Mouse (Mus musculus): ENCODE results near the gene 4930556J24Rik.
"Not testable (repeated sequence)": the region's sequence is repeated elsewhere in the genome, so short reads cannot be mapped to it uniquely, and the experiment has no call there.

The 4930556J24Rik gene

GRCm38 (mm10) chr11:3973081-3973480, 3.5 kb downstream of the 4930556J24Rik start:
- DNase-seq (ENCODE audit: low spot score in 2 of 2), result no peak

GRCm38 (mm10) chr11:3970361-3970760, 6.2 kb downstream of the 4930556J24Rik start:
- no peak for DNase-seq (ENCODE audit: low spot score in 2 of 2)

GRCm38 (mm10) chr11:3969837-3970236, 6.7 kb downstream of the 4930556J24Rik start:
- no peak for DNase-seq (ENCODE audit: low spot score in 2 of 2)

GRCm38 (mm10) chr11:3964416-3965172, 12.0 kb downstream of the 4930556J24Rik start:
- DNase-seq (ENCODE audit: low spot score in 2 of 2), result no peak

GRCm38 (mm10) chr11:3963610-3964415, 12.8 kb downstream of the 4930556J24Rik start, which contains the start of gene Pes1:
Gene Pes1 (plus strand): TSS chr11:3963975.
- DNase-seq (ENCODE audit: low spot score in 2 of 2), result peak; percentile 75 to 79

- no peak for DNase-seq (ENCODE audit: low spot score in 2 of 2)
These were observed 13.4 kb downstream of the 4930556J24Rik start for GRCm38 (mm10) chr11:3963155-3963554.

- DNase-seq (ENCODE audit: low spot score in 2 of 2), result no peak
These were observed 14.8 kb downstream of the 4930556J24Rik start for GRCm38 (mm10) chr11:3961761-3962160.

GRCm38 (mm10) chr11:3960901-3961300, 15.7 kb downstream of the 4930556J24Rik start:
- DNase-seq (ENCODE audit: low spot score in 2 of 2), result no peak

GRCm38 (mm10) chr11:3955371-3955770, 21.2 kb downstream of the 4930556J24Rik start:
- not testable (repeated sequence) for DNase-seq (ENCODE audit: low spot score in 2 of 2)

- not testable (repeated sequence) for DNase-seq (ENCODE audit: low spot score in 2 of 2)
These were observed 21.7 kb downstream of the 4930556J24Rik start for GRCm38 (mm10) chr11:3954876-3955275.

- DNase-seq (ENCODE audit: low spot score in 2 of 2), result no peak
These were observed 30.2 kb downstream of the 4930556J24Rik start for GRCm38 (mm10) chr11:3946386-3946785.

- no peak for DNase-seq (ENCODE audit: low spot score in 2 of 2)
These were observed 35.2 kb downstream of the 4930556J24Rik start for GRCm38 (mm10) chr11:3941371-3941770.

- DNase-seq (ENCODE audit: low spot score in 2 of 2), result no peak
These were observed 39.2 kb downstream of the 4930556J24Rik start for GRCm38 (mm10) chr11:3937321-3937874.

GRCm38 (mm10) chr11:3936318-3936717, 40.3 kb downstream of the 4930556J24Rik start:
- no peak for DNase-seq (ENCODE audit: low spot score in 2 of 2)

- DNase-seq (ENCODE audit: low spot score in 2 of 2), result no peak
These were observed 41.4 kb downstream of the 4930556J24Rik start for GRCm38 (mm10) chr11:3935135-3935534.

GRCm38 (mm10) chr11:3933756-3934285, 42.8 kb downstream of the 4930556J24Rik start:
- no peak for DNase-seq (ENCODE audit: low spot score in 2 of 2)

- peak; percentile 78 for DNase-seq (ENCODE audit: low spot score in 2 of 2)
These were observed 44.9 kb downstream of the 4930556J24Rik start, which contains the start of gene Tcn2 for GRCm38 (mm10) chr11:3931511-3932211. Gene Tcn2 (minus strand): TSS chr11:3932159.

GRCm38 (mm10) chr11:3930931-3931330, 45.6 kb downstream of the 4930556J24Rik start:
- no peak for DNase-seq (ENCODE audit: low spot score in 2 of 2)

GRCm38 (mm10) chr11:3930019-3930418, 46.6 kb downstream of the 4930556J24Rik start:
- no peak for DNase-seq (ENCODE audit: low spot score in 2 of 2)

GRCm38 (mm10) chr11:3925916-3926315, 50.7 kb downstream of the 4930556J24Rik start:
- no peak for DNase-seq (ENCODE audit: low spot score in 2 of 2)

GRCm38 (mm10) chr11:3922731-3923130, 53.8 kb downstream of the 4930556J24Rik start:
- no peak for DNase-seq (ENCODE audit: low spot score in 2 of 2)

All from spleen, postnatal 36 days (tissue).